Mouse (Mus musculus) liver, embryonic 15.5 days (tissue): ENCODE results near the gene Atp13a5. TPM values are rescaled to one million over a fixed set of nuclear protein-coding genes. Genes with fewer than 3 reads are reported as not detected.

ENCODE experiments used
- ATAC-seq: fragments of 200-750 bp; cut with Nextera tagmentation; 2 replicates; pipeline ENCODE4 v1.8.0; 2017; ENCODE audit warnings: moderate number of reproducible peaks, mild to moderate bottlenecking, moderate library complexity; ENCODE audit not compliant: insufficient read depth
- H3K27ac ChIP-seq: fragments of 300-500 bp; sonication (generic); replicated peaks from 2 replicates; pipeline ENCODE4 v1.5.1; 2015; ENCODE audit warnings: mild to moderate bottlenecking, inconsistent platforms
- H3K27me3 ChIP-seq: fragments of 300-500 bp; sonication (generic); 2 replicates; pipeline ENCODE4 v1.6.1; 2015; ENCODE audit warnings: mild to moderate bottlenecking, inconsistent platforms
- H3K36me3 ChIP-seq: fragments of 300-500 bp; sonication (generic); replicated peaks from 2 replicates; pipeline ENCODE4 v1.6.1; 2015; ENCODE audit warnings: moderate library complexity, mild to moderate bottlenecking, inconsistent platforms
- H3K4me1 ChIP-seq: fragments of 300-500 bp; sonication (generic); replicated peaks from 2 replicates; pipeline ENCODE4 v1.6.1; 2015; ENCODE audit warnings: inconsistent platforms
- H3K4me2 ChIP-seq: fragments of 300-500 bp; sonication (generic); 2 replicates; pipeline ENCODE4 v1.6.1; 2015; ENCODE audit warnings: moderate library complexity, mild to moderate bottlenecking, inconsistent platforms
- H3K4me3 ChIP-seq: fragments of 300-500 bp; sonication (generic); replicated peaks from 2 replicates; pipeline ENCODE4 v1.5.1; 2015; ENCODE audit warnings: mild to moderate bottlenecking, inconsistent platforms
- H3K9ac ChIP-seq: fragments of 300-500 bp; sonication (generic); 2 replicates; pipeline ENCODE4 v1.6.1; 2015; ENCODE audit warnings: moderate library complexity, mild to moderate bottlenecking, inconsistent platforms
- H3K9me3 ChIP-seq: fragments of 300-500 bp; sonication (generic); replicated peaks from 2 replicates; pipeline ENCODE4 v1.6.1; 2016; ENCODE audit warnings: inconsistent platforms
- WGBS: fragments of 180-500 bp; shearing (Covaris S2); methylation state at CpG from one replicate; pipeline ENCODE4 v1.1.7; 2015; ENCODE audit warnings: mixed read lengths; ENCODE audit not compliant: insufficient replicate concordance; 5-methylcytosine and 5-hydroxymethylcytosine counted together
- polyA plus RNA-seq: library from polyadenylated mRNA; unstranded; fragments of >200 nt; fragmentation: Nextera tagmentation; extraction: Ambion mirVana; gene quantifications from 2 replicates; pipeline ENCODE4 v1.2.1, GENCODE M21; 2015

Gene Atp13a5
- polyA plus RNA-seq, 1 experiment from 2014 or later = 0.02 TPM

- WGBS = 65% methylated on average over 7 of the region's 7 CpGs
- H3K9me3 ChIP-seq = no peaks in the 10 kb centered on the region
- no peak overlapping the region for H3K27ac ChIP-seq
- H3K4me1 ChIP-seq = no peaks in the 10 kb centered on the region; the same call in 1 of the 2 replicates
- peaks cover 8% of the 10 kb centered on the region for H3K27me3 ChIP-seq
- no peaks in the 10 kb centered on the region for H3K36me3 ChIP-seq
- no peak overlapping the region for H3K4me3 ChIP-seq
- no peak for ATAC-seq
- H3K4me2 ChIP-seq = no peak overlapping the region
- no peak overlapping the region for H3K9ac ChIP-seq
These were observed 173.7 kb downstream of the Atp13a5 start for GRCm38 (mm10) chr16:29204875-29205274.

- no peaks in the 10 kb centered on the region for H3K9me3 ChIP-seq
- no peak for ATAC-seq
- no peak overlapping the region for H3K27ac ChIP-seq
- no peak overlapping the region for H3K9ac ChIP-seq
- no peaks in the 10 kb centered on the region for H3K4me1 ChIP-seq
- no peak overlapping the region for H3K4me2 ChIP-seq
- H3K36me3 ChIP-seq = no peaks in the 10 kb centered on the region
- WGBS = 57% methylated on average over 2 of the region's 2 CpGs
- no peaks in the 10 kb centered on the region for H3K27me3 ChIP-seq
- no peak overlapping the region for H3K4me3 ChIP-seq
These were observed 177.4 kb downstream of the Atp13a5 start for GRCm38 (mm10) chr16:29201146-29201545.

GRCm38 (mm10) chr16:29198461-29198860 lies 180.1 kb downstream of the Atp13a5 start:
- no peak for ATAC-seq
- Histone ChIP-seq H3K9ac (no peak overlapping the region), H3K4me2 (no peak overlapping the region), H3K27ac (no peak overlapping the region), H3K4me1 (no peaks in the 10 kb centered on the region), H3K36me3 (no peaks in the 10 kb centered on the region), H3K4me3 (no peak overlapping the region), H3K27me3 (no peaks in the 10 kb centered on the region), H3K9me3 (no peaks in the 10 kb centered on the region)
- WGBS = 38% methylated on average over 5 of the region's 5 CpGs

- H3K4me1 ChIP-seq = no peaks in the 10 kb centered on the region
- H3K27me3 ChIP-seq = no peaks in the 10 kb centered on the region
- H3K9ac ChIP-seq = no peak overlapping the region
- H3K4me3 ChIP-seq = no peak overlapping the region
- H3K27ac ChIP-seq = no peak overlapping the region
- ATAC-seq = no peak
- H3K36me3 ChIP-seq = no peaks in the 10 kb centered on the region
- 59% methylated on average over 1 of the region's 1 CpGs for WGBS
- no peaks in the 10 kb centered on the region for H3K9me3 ChIP-seq
- no peak overlapping the region for H3K4me2 ChIP-seq
These were observed 183.4 kb downstream of the Atp13a5 start for GRCm38 (mm10) chr16:29195156-29195555.

GRCm38 (mm10) chr16:29193981-29194380 lies 184.6 kb downstream of the Atp13a5 start:
- no peak overlapping the region for H3K4me2 ChIP-seq
- H3K9me3 ChIP-seq = no peaks in the 10 kb centered on the region
- WGBS = 66% methylated on average over 4 of the region's 4 CpGs
- H3K9ac ChIP-seq = no peak overlapping the region
- no peaks in the 10 kb centered on the region for H3K4me1 ChIP-seq
- no peak overlapping the region for H3K27ac ChIP-seq
- H3K27me3 ChIP-seq = no peaks in the 10 kb centered on the region
- no peaks in the 10 kb centered on the region for H3K36me3 ChIP-seq
- ATAC-seq = no peak
- H3K4me3 ChIP-seq = no peak overlapping the region

- no peak overlapping the region for H3K9ac ChIP-seq
- H3K9me3 ChIP-seq = no peaks in the 10 kb centered on the region
- no peak overlapping the region for H3K27ac ChIP-seq
- H3K4me2 ChIP-seq = no peak overlapping the region
- H3K27me3 ChIP-seq = no peaks in the 10 kb centered on the region
- no peaks in the 10 kb centered on the region for H3K36me3 ChIP-seq
- no peak for ATAC-seq
- H3K4me1 ChIP-seq = no peaks in the 10 kb centered on the region
- WGBS = 16% methylated on average over 5 of the region's 5 CpGs
- H3K4me3 ChIP-seq = no peak overlapping the region
These were observed 185.6 kb downstream of the Atp13a5 start for GRCm38 (mm10) chr16:29192911-29193310.

Other genes starting within 250 kb of the Atp13a5 start
- gene Hrasls, start 169.0 kb downstream of the Atp13a5 start, polyA plus RNA-seq = 0.03 and 0.20 TPM in 2 replicates
- gene Atp13a4, start 166.1 kb upstream of the Atp13a5 start, polyA plus RNA-seq = not detected in 2 replicates
- gene Opa1, start 200.6 kb upstream of the Atp13a5 start, polyA plus RNA-seq = 16.3 TPM in 2 replicates